Mouse (Mus musculus): ENCODE measurements at regions not wholly inside any gene's neighbourhood (a gene's known extent, or its start where the extent isn't known, plus 50 kb on each side); places are given as distances from the start of the nearest gene placed in this dataset.

GRCm38 (mm10) chr8:39695331-39695730 lies 979.5 kb upstream of the Adam24 start:
- DNase-seq, result peak; percentile 2 to 15

GRCm38 (mm10) chr8:39705843-39706242 lies 969.0 kb upstream of the Adam24 start:
- DNase-seq, result no peak

DNA sequence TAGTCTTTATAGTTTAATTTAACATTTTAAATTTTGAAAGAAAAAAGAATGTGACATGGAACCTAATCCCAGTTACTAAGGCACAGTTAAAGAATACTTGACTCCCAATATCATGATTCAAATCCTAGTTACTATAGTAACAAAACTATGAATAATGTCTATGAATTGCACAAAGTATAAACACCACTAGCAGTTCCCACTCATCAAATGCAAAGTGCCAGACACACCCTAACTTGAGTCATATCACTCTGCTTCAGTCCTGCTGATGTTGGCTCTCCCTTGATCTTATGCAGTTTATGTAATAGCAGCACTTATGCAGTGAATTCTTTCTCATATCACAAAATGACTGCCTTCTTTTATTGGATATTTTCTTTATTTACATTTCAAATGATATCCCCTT lies 932.5 kb upstream of the Adam24 start:
- DNase-seq, result no peak

DNA sequence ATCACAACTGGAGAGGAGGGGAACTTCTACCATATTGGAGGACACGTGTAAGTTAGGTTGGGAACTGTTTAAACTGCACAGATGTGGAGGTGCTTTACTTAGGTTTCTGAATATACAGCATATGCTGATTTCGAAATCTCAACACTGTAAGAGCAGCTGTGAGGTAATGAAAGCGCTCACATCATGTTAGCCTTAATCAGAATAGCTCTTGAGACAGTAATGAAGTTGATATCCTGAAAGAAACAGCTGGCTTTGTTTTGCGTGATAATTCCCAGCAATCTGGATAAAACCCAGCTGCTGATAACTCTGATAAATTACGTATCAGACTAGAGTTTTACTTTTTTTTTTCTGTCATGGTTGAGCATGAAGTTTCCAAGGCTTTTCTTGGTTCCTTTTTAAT lies 928.7 kb upstream of the Adam24 start:
- no peak for DNase-seq

- DNase-seq, result no peak
Measured at GRCm38 (mm10) chr8:39759905-39760304, 915.0 kb upstream of the Adam24 start.

DNA sequence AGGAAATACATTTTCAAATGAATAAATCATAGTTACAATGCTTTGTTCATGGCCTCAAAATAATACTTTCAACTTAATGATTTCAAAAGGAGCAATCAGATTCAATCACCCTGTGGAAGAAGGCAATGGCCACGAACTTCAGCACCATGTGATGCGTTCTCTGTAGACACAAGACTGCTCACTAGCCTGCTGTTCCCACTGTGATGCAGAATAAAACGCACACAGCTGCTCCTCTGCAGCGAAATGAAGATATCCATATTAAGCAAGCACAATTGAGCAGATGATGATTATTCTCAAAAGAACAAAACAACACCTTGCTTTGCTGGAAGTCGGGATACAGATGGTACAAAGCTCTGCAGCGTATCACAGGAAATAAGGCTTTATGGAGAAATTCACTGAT lies 895.4 kb upstream of the Adam24 start:
- no peak for DNase-seq

GRCm38 (mm10) chr8:39780169-39780568 lies 894.7 kb upstream of the Adam24 start:
- DNase-seq, result no peak

- DNase-seq, result no peak
Measured at GRCm38 (mm10) chr8:39781424-39782161, 893.3 kb upstream of the Adam24 start.

- no peak for DNase-seq
Measured at GRCm38 (mm10) chr8:39782162-39782530, 892.7 kb upstream of the Adam24 start.
